Mouse (Mus musculus) gastrocnemius, postnatal 36 days (tissue): Measurements from ENCODE around the gene Adamts20. TPM values are rescaled to one million over a fixed set of nuclear protein-coding genes. Genes with fewer than 3 reads are reported as not detected.

ENCODE experiments used
- DNase-seq, 2 experiments: peaks; one replicate each; pipeline ENCODE4 v3.0.0; 2022
- intact Hi-C: fragments of 180-260 bp; cut with DNase I; formaldehyde crosslinking; loops from one replicate; pipeline ENCODE4 v1.15.1; 2025
- total RNA-seq, 2 experiments: library from RNA; stranded (reverse); gene quantifications; 2 replicates each; pipeline ENCODE4 v1.2.3; 2021

Gene Adamts20
- total RNA-seq, 2 experiments from 2014 or later: 6.4 to 6.8 TPM

GRCm38 (mm10) chr15:94259497-94259896, 205.7 kb downstream of the Adamts20 start:
- DNase-seq: no peak
- intact Hi-C loops: no loop called here

GRCm38 (mm10) chr15:94255538-94255937, 209.7 kb downstream of the Adamts20 start:
- intact Hi-C loops: no loop called here
- DNase-seq: no peak

- no peak for DNase-seq
- intact Hi-C loops: no loop called here
Measured at GRCm38 (mm10) chr15:94254861-94255516, 210.2 kb downstream of the Adamts20 start.

- no peak for DNase-seq
- intact Hi-C loops: no loop called here
Measured at GRCm38 (mm10) chr15:94254091-94254860, 210.9 kb downstream of the Adamts20 start.

GRCm38 (mm10) chr15:94252962-94253712, 212.1 kb downstream of the Adamts20 start:
- intact Hi-C loops: no loop called here
- no peak for DNase-seq

- intact Hi-C loops: no loop called here
- DNase-seq: no peak
Measured at GRCm38 (mm10) chr15:94249766-94250165, 215.5 kb downstream of the Adamts20 start.

GRCm38 (mm10) chr15:94248386-94248785, 216.8 kb downstream of the Adamts20 start:
- intact Hi-C loops: no loop called here
- DNase-seq: peak; percentile 18 to 31

GRCm38 (mm10) chr15:94246669-94247068, 218.5 kb downstream of the Adamts20 start:
- intact Hi-C loops: no loop called here
- no peak for DNase-seq

- intact Hi-C loops: no loop called here
- DNase-seq: no peak
Measured at GRCm38 (mm10) chr15:94244336-94244735, 220.9 kb downstream of the Adamts20 start.

- no peak for DNase-seq
- intact Hi-C loops: no loop called here
Measured at GRCm38 (mm10) chr15:94242133-94242532, 223.1 kb downstream of the Adamts20 start.

- DNase-seq: no peak
- intact Hi-C loops: no loop called here
Measured at GRCm38 (mm10) chr15:94239637-94240036, 225.6 kb downstream of the Adamts20 start.

- intact Hi-C loops: no loop called here
- DNase-seq: no peak
Measured at GRCm38 (mm10) chr15:94239127-94239526, 226.1 kb downstream of the Adamts20 start.

GRCm38 (mm10) chr15:94238058-94238876, 227.0 kb downstream of the Adamts20 start:
- no peak for DNase-seq
- intact Hi-C loops: no loop called here

GRCm38 (mm10) chr15:94236726-94237125, 228.5 kb downstream of the Adamts20 start:
- DNase-seq: no peak
- intact Hi-C loops: no loop called here

- DNase-seq: no peak
- intact Hi-C loops: no loop called here
Measured at GRCm38 (mm10) chr15:94236121-94236520, 229.1 kb downstream of the Adamts20 start.

- no peak for DNase-seq
- intact Hi-C loops: no loop called here
Measured at GRCm38 (mm10) chr15:94235190-94235589, 230.0 kb downstream of the Adamts20 start.

GRCm38 (mm10) chr15:94231246-94231645, 234.0 kb downstream of the Adamts20 start:
- DNase-seq: no peak
- intact Hi-C loops: no loop called here

GRCm38 (mm10) chr15:94227388-94227787, 237.8 kb downstream of the Adamts20 start:
- no peak for DNase-seq
- intact Hi-C loops: no loop called here

GRCm38 (mm10) chr15:94223101-94223500, 242.1 kb downstream of the Adamts20 start:
- intact Hi-C loops: no loop called here
- peak in 1 of 2 experiments; percentile 5 for DNase-seq

GRCm38 (mm10) chr15:94220686-94221085, 244.5 kb downstream of the Adamts20 start:
- DNase-seq: no peak
- intact Hi-C loops: no loop called here
